Mouse (Mus musculus) neural tube, embryonic 15.5 days (tissue): ENCODE data around the gene Dag1. TPM values are rescaled to one million over a fixed set of nuclear protein-coding genes. Genes with fewer than 3 reads are reported as not detected.
A peak's percentile ranks its signal among the peaks of the same experiment; 100 is the strongest.
"Not testable (repeated sequence)": the region's sequence is repeated elsewhere in the genome, so short reads cannot be mapped to it uniquely, and the experiment has no call there.

Experiments
- ATAC-seq: fragments of 200-750 bp; cut with Nextera tagmentation; 2 replicates; pipeline ENCODE4 v1.8.0; 2017; ENCODE audit warnings: mild to moderate bottlenecking, moderate TSS enrichment, moderate library complexity; ENCODE audit not compliant: low FRiP score
- H3K27ac ChIP-seq: fragments of 300-500 bp; sonication (generic); replicated peaks from 2 replicates; pipeline ENCODE4 v1.5.1; 2015; ENCODE audit warnings: mild to moderate bottlenecking, inconsistent platforms
- H3K27me3 ChIP-seq: fragments of 300-500 bp; sonication (generic); replicated peaks from 2 replicates; pipeline ENCODE4 v1.6.1; 2015; ENCODE audit warnings: inconsistent platforms
- H3K36me3 ChIP-seq: fragments of 300-500 bp; sonication (generic); 2 replicates; pipeline ENCODE4 v1.6.1; 2015; ENCODE audit warnings: inconsistent platforms
- H3K4me1 ChIP-seq: fragments of 300-500 bp; sonication (generic); 2 replicates; pipeline ENCODE4 v1.6.1; 2015; ENCODE audit warnings: inconsistent platforms
- H3K4me2 ChIP-seq: fragments of 300-500 bp; sonication (generic); 2 replicates; pipeline ENCODE4 v1.6.1; 2015; ENCODE audit warnings: inconsistent platforms, mild to moderate bottlenecking, moderate library complexity
- H3K4me3 ChIP-seq: fragments of 300-500 bp; sonication (generic); replicated peaks from 2 replicates; pipeline ENCODE4 v1.5.1; 2015; ENCODE audit warnings: mild to moderate bottlenecking, inconsistent platforms
- H3K9ac ChIP-seq: fragments of 300-500 bp; sonication (generic); replicated peaks from 2 replicates; pipeline ENCODE4 v1.6.1; 2015; ENCODE audit warnings: mild to moderate bottlenecking, inconsistent platforms
- H3K9me3 ChIP-seq: fragments of 300-500 bp; sonication (generic); replicated peaks from 2 replicates; pipeline ENCODE4 v1.6.1; 2016; ENCODE audit warnings: inconsistent platforms
- WGBS: fragments of 180-500 bp; shearing (Covaris S2); methylation state at CpG from one replicate; pipeline ENCODE4 v1.1.7; 2015; ENCODE audit warnings: mixed read lengths; 5-methylcytosine and 5-hydroxymethylcytosine counted together
- polyA plus RNA-seq: library from polyadenylated mRNA; unstranded; fragments of >200 nt; fragmentation: Nextera tagmentation; extraction: Ambion mirVana; gene quantifications from 2 replicates; pipeline ENCODE4 v1.2.1, GENCODE M21; 2015

Gene Dag1
- polyA plus RNA-seq, 1 experiment from 2014 or later: 64.0 TPM

GRCm38 (mm10) chr9:108196920-108197677, 66.7 kb downstream of the Dag1 start:
- Histone ChIP-seq H3K4me1 (peaks cover 20% of the 10 kb centered on the region), H3K27ac (no peak overlapping the region), H3K27me3 (no peaks in the 10 kb centered on the region), H3K36me3 (no peaks in the 10 kb centered on the region), H3K4me2 (peak overlapping the region; percentile 36), H3K9ac (no peak overlapping the region), H3K9me3 (no peaks in the 10 kb centered on the region), H3K4me3 (no peak overlapping the region)
- WGBS: 27% methylated on average over 24 of the region's 24 CpGs
- no peak for ATAC-seq

- H3K4me1 ChIP-seq: peaks cover 17% of the 10 kb centered on the region
- not testable (repeated sequence) for H3K4me3 ChIP-seq, ATAC-seq, H3K27me3 ChIP-seq, H3K4me2 ChIP-seq, H3K27ac ChIP-seq, H3K9ac ChIP-seq, H3K36me3 ChIP-seq, H3K9me3 ChIP-seq
- 70% methylated on average over 6 of the region's 6 CpGs for WGBS
Measured at GRCm38 (mm10) chr9:108196222-108196621, 67.5 kb downstream of the Dag1 start.

- Histone ChIP-seq H3K27me3 (no peaks in the 10 kb centered on the region), H3K4me1 (peaks cover 28% of the 10 kb centered on the region), H3K9ac (peak within 1 kb of the TSS; percentile 90), H3K27ac (peak within 1 kb of the TSS; percentile 81), H3K4me2 (peak within 1 kb of the TSS; percentile 71), H3K9me3 (no peaks in the 10 kb centered on the region), H3K4me3 (peak within 1 kb of the TSS; percentile 82), H3K36me3 (0 out of 2 replicates have a peak, but pooled peaks cover 6% of the 10 kb centered on the region)
- peak; percentile 85 for ATAC-seq
- 1% methylated on average over 66 of the region's 91 CpGs for WGBS
Measured at GRCm38 (mm10) chr9:108189787-108190679, 73.7 kb downstream of the Dag1 start, which contains the start of gene Bsn. Gene Bsn, minus strand, starts transcription at chr9:108190384.

- Histone ChIP-seq H3K27ac (peak overlapping the region; percentile 81), H3K36me3 (0 out of 2 replicates have a peak, but pooled peaks cover 6% of the 10 kb centered on the region), H3K27me3 (no peaks in the 10 kb centered on the region), H3K9me3 (no peaks in the 10 kb centered on the region), H3K4me3 (peak overlapping the region; percentile 82), H3K4me1 (peaks cover 28% of the 10 kb centered on the region), H3K4me2 (peak overlapping the region; percentile 71), H3K9ac (peak overlapping the region; percentile 90)
- 18% methylated on average over 5 of the region's 5 CpGs for WGBS
- ATAC-seq: no peak
Measured at GRCm38 (mm10) chr9:108189488-108189786, 74.3 kb downstream of the Dag1 start.

- ATAC-seq: no peak
- H3K4me3 ChIP-seq: peak overlapping the region; percentile 82
- H3K9ac ChIP-seq: peak overlapping the region; percentile 90
- peaks cover 28% of the 10 kb centered on the region for H3K4me1 ChIP-seq
- H3K9me3 ChIP-seq: no peaks in the 10 kb centered on the region
- no peak overlapping the region for H3K27ac ChIP-seq
- H3K27me3 ChIP-seq: no peaks in the 10 kb centered on the region
- H3K36me3 ChIP-seq: 0 out of 2 replicates have a peak, but pooled peaks cover 6% of the 10 kb centered on the region
- peak overlapping the region; percentile 71 for H3K4me2 ChIP-seq
- 66% methylated on average over 7 of the region's 7 CpGs for WGBS
Measured at GRCm38 (mm10) chr9:108189023-108189422, 74.7 kb downstream of the Dag1 start.

GRCm38 (mm10) chr9:108188511-108188910, 75.2 kb downstream of the Dag1 start:
- no peak overlapping the region for H3K27ac ChIP-seq
- H3K9me3 ChIP-seq: no peaks in the 10 kb centered on the region
- H3K4me1 ChIP-seq: peaks cover 33% of the 10 kb centered on the region
- H3K4me3 ChIP-seq: peak overlapping the region; percentile 82
- peak overlapping the region; percentile 71 for H3K4me2 ChIP-seq
- peak overlapping the region; percentile 90 for H3K9ac ChIP-seq
- 0 out of 2 replicates have a peak, but pooled peaks cover 6% of the 10 kb centered on the region for H3K36me3 ChIP-seq
- WGBS: 78% methylated on average over 8 of the region's 8 CpGs
- no peaks in the 10 kb centered on the region for H3K27me3 ChIP-seq
- ATAC-seq: no peak

GRCm38 (mm10) chr9:108187616-108188015, 76.1 kb downstream of the Dag1 start:
- Histone ChIP-seq H3K9ac (no peak overlapping the region), H3K4me1 (peaks cover 37% of the 10 kb centered on the region), H3K27me3 (no peaks in the 10 kb centered on the region), H3K4me2 (peak overlapping the region; percentile 71), H3K9me3 (no peaks in the 10 kb centered on the region), H3K4me3 (peak overlapping the region; percentile 82; the same call in 1 of the 2 replicates), H3K36me3 (0 out of 2 replicates have a peak, but pooled peaks cover 6% of the 10 kb centered on the region), H3K27ac (no peak overlapping the region)
- 54% methylated on average over 6 of the region's 6 CpGs for WGBS
- no peak for ATAC-seq

GRCm38 (mm10) chr9:108185786-108186185, 78.0 kb downstream of the Dag1 start:
- H3K4me3 ChIP-seq: no peak overlapping the region
- no peak overlapping the region for H3K4me2 ChIP-seq
- no peak for ATAC-seq
- no peak overlapping the region for H3K27ac ChIP-seq
- no peaks in the 10 kb centered on the region for H3K27me3 ChIP-seq
- 0 out of 2 replicates have a peak, but pooled peaks cover 6% of the 10 kb centered on the region for H3K36me3 ChIP-seq
- H3K9ac ChIP-seq: no peak overlapping the region
- WGBS: 85% methylated on average over 8 of the region's 8 CpGs
- H3K4me1 ChIP-seq: peaks cover 37% of the 10 kb centered on the region
- H3K9me3 ChIP-seq: no peaks in the 10 kb centered on the region

GRCm38 (mm10) chr9:108183531-108183994, 80.2 kb downstream of the Dag1 start:
- no peak overlapping the region for H3K9ac ChIP-seq
- H3K27ac ChIP-seq: no peak overlapping the region
- H3K27me3 ChIP-seq: no peaks in the 10 kb centered on the region
- peaks cover 34% of the 10 kb centered on the region for H3K4me1 ChIP-seq
- no peak overlapping the region for H3K4me3 ChIP-seq
- no peaks in the 10 kb centered on the region for H3K9me3 ChIP-seq
- no peak overlapping the region for H3K4me2 ChIP-seq
- WGBS: 93% methylated on average over 19 of the region's 19 CpGs
- no peak for ATAC-seq
- H3K36me3 ChIP-seq: 0 out of 2 replicates have a peak, but pooled peaks cover 6% of the 10 kb centered on the region

- Histone ChIP-seq H3K4me2 (no peak overlapping the region), H3K9me3 (no peaks in the 10 kb centered on the region), H3K4me1 (peaks cover 28% of the 10 kb centered on the region), H3K36me3 (0 out of 2 replicates have a peak, but pooled peaks cover 6% of the 10 kb centered on the region), H3K27me3 (no peaks in the 10 kb centered on the region), H3K4me3 (no peak overlapping the region), H3K9ac (no peak overlapping the region), H3K27ac (no peak overlapping the region)
- no peak for ATAC-seq
- WGBS: 71% methylated on average over 11 of the region's 11 CpGs
Measured at GRCm38 (mm10) chr9:108182806-108183506, 80.8 kb downstream of the Dag1 start.

GRCm38 (mm10) chr9:108178391-108178790, 85.4 kb downstream of the Dag1 start:
- H3K9me3 ChIP-seq: no peaks in the 10 kb centered on the region
- H3K4me1 ChIP-seq: peaks cover 25% of the 10 kb centered on the region
- H3K9ac ChIP-seq: no peak overlapping the region
- no peak overlapping the region for H3K4me2 ChIP-seq
- H3K4me3 ChIP-seq: no peak overlapping the region
- no peak for ATAC-seq
- H3K27me3 ChIP-seq: no peaks in the 10 kb centered on the region
- H3K36me3 ChIP-seq: no peaks in the 10 kb centered on the region
- 78% methylated on average over 5 of the region's 5 CpGs for WGBS
- no peak overlapping the region for H3K27ac ChIP-seq
